In the genomic region with DNA sequence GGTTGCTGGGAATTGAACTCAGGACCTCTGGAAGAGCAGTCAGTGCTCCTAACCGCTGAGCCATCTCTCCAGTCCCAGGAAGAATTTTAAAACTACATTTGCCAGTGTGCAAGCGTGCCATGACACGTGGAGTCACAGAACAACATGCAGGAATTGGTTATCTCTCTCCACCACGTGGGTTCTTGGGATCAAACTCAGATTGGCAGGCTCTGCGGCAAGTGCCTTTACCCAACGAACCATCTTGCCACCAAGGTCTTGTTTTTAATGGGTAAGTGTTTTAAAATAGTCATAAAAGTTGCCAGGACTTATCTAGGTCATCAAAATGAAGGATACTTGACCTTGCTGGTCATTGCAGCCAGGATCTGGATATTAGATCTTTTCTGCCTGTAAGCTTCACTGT, we compare ENCODE assay signal across 30 mouse cellular contexts. TPM values are rescaled to one million over a fixed set of nuclear protein-coding genes. Genes with fewer than 3 reads are reported as not detected.
DNase-seq lines count a peak whose midpoint lies in the region; ATAC-seq lines count a peak whose summit lies in the region.
"Had no signal": no experiment of that assay in that cellular context is flagged by ENCODE, and none has a peak within 500 bp of the region (broad histone marks: within the 10 kb centered on the region; RNA-seq: fewer than 3 reads in every experiment).

No protein-coding gene starts in this region.

- peak; percentile 52 for DNase-seq in adrenal gland, adult 2 months
- DNase-seq in adrenal gland, postnatal 25 days = no peak
- peak; percentile 74 for DNase-seq in heart, adult 11 months
- DNase-seq in heart, postnatal 4 days = no peak
- DNase-seq in lung, postnatal 25 days (ENCODE audit: low spot score) = no peak
- DNase-seq in adipocyte (ENCODE audit: low spot score) = no peak
- no peak for DNase-seq in layer of hippocampus, adult 11-12 months (ENCODE audit: low spot score)
- DNase-seq: cerebellum, adult 8-10 months; cerebellum, postnatal 25 days; heart, postnatal 10 days; kidney, adult 18-20 months; kidney, postnatal 25 days; lung, postnatal 10 days; right cerebral cortex, adult 18-20 months; spleen, adult 18-20 months; thymus, postnatal 14 days had no signal

- H3K27ac ChIP-seq in lung, embryonic 16.5 days (ENCODE audit: low read length) = peak overlapping the region; percentile 28; the same call in 1 of the 2 replicates
- H3K27ac ChIP-seq: forebrain, embryonic 10.5 days; forebrain, embryonic 15.5 days; heart, embryonic 13.5 days; hindbrain, embryonic 10.5 days; hindbrain, embryonic 15.5 days; kidney, embryonic 15.5 days; layer of hippocampus, adult 2 months; left cerebral cortex, adult 2 months had no signal

- no peak for ATAC-seq in lung, embryonic 16.5 days (ENCODE audit: low read depth)
- ATAC-seq: forebrain, embryonic 15.5 days; inflammation-experienced regulatory T-cells, adult 6 months; midbrain, embryonic 16.5 days had no signal

- H3K36me3 ChIP-seq in lung, embryonic 16.5 days (ENCODE audit: control insufficient read depth, insufficient read depth, low read length) = 0 out of 2 replicates have a peak, but pooled peaks cover 2% of the 10 kb centered on the region

- peaks cover 18% of the 10 kb centered on the region for H3K4me1 ChIP-seq in lung, embryonic 16.5 days (replicated peaks; ENCODE audit: control insufficient read depth, insufficient read depth, low read length)

- H3K4me2 ChIP-seq in lung, embryonic 16.5 days (ENCODE audit: low read depth, low read length) = no peak overlapping the region
- H3K4me2 ChIP-seq: forebrain, embryonic 15.5 days; heart, embryonic 13.5 days; hindbrain, embryonic 15.5 days; kidney, embryonic 15.5 days; limb, embryonic 15.5 days; midbrain, embryonic 11.5 days had no signal

- H3K9ac ChIP-seq in lung, embryonic 16.5 days (ENCODE audit: low read length) = no peak overlapping the region
- H3K9ac ChIP-seq: forebrain, embryonic 15.5 days; heart, embryonic 13.5 days; hindbrain, embryonic 15.5 days; kidney, embryonic 15.5 days; limb, embryonic 15.5 days had no signal

- H3K27me3 ChIP-seq in lung, embryonic 16.5 days (ENCODE audit: control insufficient read depth, insufficient read depth, low read depth, low read length) = no peaks in the 10 kb centered on the region
- H3K27me3 ChIP-seq: forebrain, embryonic 15.5 days; heart, embryonic 13.5 days; hindbrain, embryonic 15.5 days; kidney, embryonic 15.5 days; limb, embryonic 15.5 days had no signal

- no peaks in the 10 kb centered on the region for H3K9me3 ChIP-seq in lung, embryonic 16.5 days (ENCODE audit: control insufficient read depth, low read length)
- H3K9me3 ChIP-seq: forebrain, embryonic 10.5 days; forebrain, embryonic 15.5 days; G1E; heart, embryonic 13.5 days; hindbrain, embryonic 10.5 days; hindbrain, embryonic 15.5 days; kidney, embryonic 15.5 days; limb, embryonic 15.5 days had no signal

- 71% methylated on average over 6 of the region's 6 CpGs for WGBS in lung, embryonic 16.5 days

- H3K4me3 ChIP-seq in lung, embryonic 16.5 days (ENCODE audit: low read length) = no peak overlapping the region
- H3K4me3 ChIP-seq: forebrain, embryonic 10.5 days; forebrain, embryonic 15.5 days; heart, embryonic 13.5 days; hindbrain, embryonic 10.5 days; hindbrain, embryonic 15.5 days; kidney, embryonic 15.5 days; layer of hippocampus, adult 2 months; left cerebral cortex, adult 2 months; limb, embryonic 15.5 days had no signal

RNA-seq across cellular contexts. Expression of a gene that starts 3.1 kb away (rescaled TPM):
- 100 to 1,000 TPM in 1 of 2 experiments, 10 to 100 TPM in 1; 77.7 to 112 TPM for total RNA-seq in adrenal gland, adult 2 months (2021)
- 12.7 and 17.0 TPM in 2 replicates for polyA plus RNA-seq in adrenal gland, adult 2 months (2012; rRNA removed)
- total RNA-seq in adrenal gland, postnatal 25 days (2021) = 129 and 132 TPM in 2 replicates
- 10 to 100 TPM; 21.8 to 24.2 TPM for total RNA-seq in heart, postnatal 4 days (2021)
- polyA plus RNA-seq in lung, embryonic 16.5 days (2015; fragmentation: Nextera tagmentation; extraction: Ambion mirVana) = 15.9 and 17.7 TPM in 2 replicates

Comparison
In these comparisons a context has a peak if more than half of its experiments do, and no peak if none do; other contexts are left out.
1. DNase-seq: peak in adrenal gland, adult 2 months (single experiment) and heart, adult 11 months (single experiment); none in adrenal gland, postnatal 25 days (single experiment), heart, postnatal 4 days (single experiment), lung, postnatal 25 days (single experiment), adipocyte (single experiment) and layer of hippocampus, adult 11-12 months (single experiment).